Mouse (Mus musculus) stomach, postnatal 0 days (tissue): ENCODE data around the gene Fth1.

ENCODE experiments used
- CTCF ChIP-seq: IDR thresholded peaks from 2 replicates; pipeline ENCODE4 v1.5.1; 2016; ENCODE audit warnings: antibody characterized with exemption, low read depth, mild to moderate bottlenecking, moderate library complexity
- EP300 ChIP-seq: optimal IDR thresholded peaks from 2 replicates; pipeline ENCODE3; 2016; ENCODE audit warnings: antibody characterized with exemption

DNA sequence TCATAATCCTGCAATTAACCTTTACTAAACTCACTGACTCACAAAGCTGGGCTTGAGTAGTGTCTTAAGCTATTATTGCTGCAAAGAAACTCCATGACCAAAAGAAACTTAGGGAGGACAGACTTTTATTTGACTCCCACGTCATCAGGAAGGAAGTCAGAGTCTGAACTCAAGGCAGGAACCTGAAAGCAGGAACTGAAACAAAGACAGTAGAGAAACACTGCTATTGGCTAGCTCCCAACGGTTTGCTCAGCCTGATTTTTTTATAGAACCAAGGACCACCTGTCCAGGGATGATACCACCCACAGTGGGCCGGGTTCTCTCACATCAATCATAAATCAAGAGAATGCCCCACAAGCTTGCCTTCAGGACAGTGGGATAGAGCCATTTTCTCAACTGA lies 28.0 kb upstream of the Fth1 start:
- no peak for TF ChIP-seq CTCF
- TF ChIP-seq EP300, result no peak
